Mouse (Mus musculus) hindbrain, embryonic 14.5 days (tissue): ENCODE measurements around the gene Them7. TPM values are rescaled to one million over a fixed set of nuclear protein-coding genes. Genes with fewer than 3 reads are reported as not detected.

Source experiments
- ATAC-seq: fragments of 200-750 bp; cut with Nextera tagmentation; 2 replicates; pipeline ENCODE4 v1.8.0; 2017; ENCODE audit warnings: moderate number of reproducible peaks, mild to moderate bottlenecking, moderate TSS enrichment, moderate library complexity; ENCODE audit not compliant: low FRiP score
- DNase-seq: peaks from one replicate; pipeline ENCODE4 v3.0.0-alpha.2; 2015; ENCODE audit warnings: low spot score
- H3K27ac ChIP-seq: fragments of 300-500 bp; sonication (generic); 2 replicates; pipeline ENCODE4 v1.5.1; 2014; ENCODE audit warnings: mild to moderate bottlenecking, moderate library complexity
- H3K27me3 ChIP-seq: fragments of 300-500 bp; sonication (generic); 2 replicates; pipeline ENCODE4 v1.6.1; 2014; ENCODE audit warnings: mild to moderate bottlenecking, low read length, mixed read lengths; ENCODE audit not compliant: control insufficient read depth, insufficient read depth
- H3K36me3 ChIP-seq: fragments of 300-500 bp; sonication (generic); replicated peaks from 2 replicates; pipeline ENCODE4 v1.6.1; 2014; ENCODE audit not compliant: control insufficient read depth, insufficient read depth
- H3K4me1 ChIP-seq: fragments of 300-500 bp; sonication (generic); replicated peaks from 2 replicates; pipeline ENCODE4 v1.6.1; 2014; ENCODE audit warnings: antibody characterized with exemption, low read length, mixed read lengths; ENCODE audit not compliant: control insufficient read depth, insufficient read depth
- H3K4me2 ChIP-seq: fragments of 300-500 bp; sonication (generic); replicated peaks from 2 replicates; pipeline ENCODE4 v1.6.1; 2014; ENCODE audit warnings: mild to moderate bottlenecking, moderate library complexity
- H3K4me3 ChIP-seq: fragments of 300-500 bp; sonication (generic); replicated peaks from 2 replicates; pipeline ENCODE4 v1.5.1; 2014; ENCODE audit warnings: mild to moderate bottlenecking, low read length
- H3K9ac ChIP-seq: fragments of 300-500 bp; sonication (generic); 2 replicates; pipeline ENCODE4 v1.6.1; 2014
- H3K9me3 ChIP-seq: fragments of 300-500 bp; sonication (generic); 2 replicates; pipeline ENCODE4 v1.6.1; 2016; ENCODE audit warnings: low read length; ENCODE audit not compliant: control insufficient read depth
- WGBS: fragments of 180-500 bp; shearing (Covaris S2); extraction: QIAGEN DNeasy Blood & Tissue Kit; methylation state at CpG from one replicate; pipeline ENCODE4 v1.1.7; 2014; 5-methylcytosine and 5-hydroxymethylcytosine counted together
- polyA plus RNA-seq: library from polyadenylated mRNA; unstranded; fragments of >200 nt; fragmentation: Nextera tagmentation; extraction: Ambion mirVana; gene quantifications from 2 replicates; pipeline ENCODE4 v1.2.1, GENCODE M21; 2014

The Them7 gene
- polyA plus RNA-seq, 1 experiment from 2014 or later, result not detected

DNA sequence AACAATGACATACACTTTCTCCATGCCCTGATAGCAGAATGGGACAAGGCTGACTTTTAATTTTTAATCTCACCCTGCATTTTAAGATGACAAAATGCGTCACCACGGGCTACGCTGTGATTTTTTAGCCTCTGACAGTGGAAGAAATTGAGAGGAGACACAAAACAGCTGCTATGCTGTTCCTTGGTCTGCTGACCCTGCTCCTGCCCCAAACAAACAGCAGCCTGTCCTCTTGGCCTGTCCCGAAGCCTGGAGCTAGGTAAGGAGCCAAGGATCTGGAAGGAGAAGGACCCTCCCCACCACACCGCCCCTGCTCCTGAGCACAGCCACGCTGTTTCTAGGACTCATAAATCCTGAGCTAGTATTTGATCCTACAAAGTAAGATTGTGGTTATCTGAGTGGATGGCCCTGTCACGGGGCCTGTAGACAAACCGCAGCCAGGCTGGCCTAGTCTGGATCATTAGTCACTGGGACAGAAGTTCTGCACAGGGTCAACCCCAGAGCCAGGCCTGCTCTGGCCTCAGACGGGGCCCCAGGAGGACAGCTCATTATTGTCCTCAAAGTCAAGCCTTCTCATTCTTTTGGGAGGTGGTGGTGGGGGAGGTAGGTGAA, 17.5 kb upstream of the Them7 start:
- Histone ChIP-seq H3K27me3 (no peaks in the 10 kb centered on the region), H3K4me3 (no peak overlapping the region), H3K9me3 (no peaks in the 10 kb centered on the region), H3K27ac (no peak overlapping the region), H3K4me2 (no peak overlapping the region), H3K36me3 (no peaks in the 10 kb centered on the region), H3K9ac (no peak overlapping the region), H3K4me1 (no peaks in the 10 kb centered on the region)
- ATAC-seq (no peak), DNase-seq (no peak)
- 81% methylated on average over 9 of the region's 9 CpGs for WGBS

DNA sequence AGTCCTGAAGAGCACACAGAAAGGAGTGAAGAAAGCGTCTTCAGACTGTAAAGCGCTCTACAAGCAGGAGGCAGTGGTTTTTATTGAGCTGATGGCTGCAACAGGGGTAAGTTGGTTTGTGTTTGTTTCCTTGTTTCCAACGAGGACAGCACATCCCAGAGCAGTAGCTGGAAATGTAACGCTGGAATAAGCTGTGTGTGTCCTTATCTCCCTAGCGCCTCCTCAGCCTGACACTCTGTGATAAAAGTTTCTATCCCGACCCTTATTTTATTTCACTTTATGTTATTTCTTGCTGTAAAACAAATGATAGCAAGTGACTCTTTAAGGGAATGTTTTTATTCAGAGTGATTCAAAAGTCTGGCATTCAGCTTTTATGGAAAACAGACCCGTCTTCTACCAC, 11.3 kb upstream of the Them7 start:
- WGBS, result 85% methylated on average over 7 of the region's 7 CpGs
- no peak overlapping the region for H3K27ac ChIP-seq
- DNase-seq (no peak), ATAC-seq (no peak)
- H3K27me3 ChIP-seq, result no peaks in the 10 kb centered on the region
- no peak overlapping the region for H3K4me3 ChIP-seq
- H3K4me1 ChIP-seq, result no peaks in the 10 kb centered on the region
- no peak overlapping the region for H3K4me2 ChIP-seq
- H3K9me3 ChIP-seq, result no peaks in the 10 kb centered on the region
- H3K36me3 ChIP-seq, result no peaks in the 10 kb centered on the region
- no peak overlapping the region for H3K9ac ChIP-seq

DNA sequence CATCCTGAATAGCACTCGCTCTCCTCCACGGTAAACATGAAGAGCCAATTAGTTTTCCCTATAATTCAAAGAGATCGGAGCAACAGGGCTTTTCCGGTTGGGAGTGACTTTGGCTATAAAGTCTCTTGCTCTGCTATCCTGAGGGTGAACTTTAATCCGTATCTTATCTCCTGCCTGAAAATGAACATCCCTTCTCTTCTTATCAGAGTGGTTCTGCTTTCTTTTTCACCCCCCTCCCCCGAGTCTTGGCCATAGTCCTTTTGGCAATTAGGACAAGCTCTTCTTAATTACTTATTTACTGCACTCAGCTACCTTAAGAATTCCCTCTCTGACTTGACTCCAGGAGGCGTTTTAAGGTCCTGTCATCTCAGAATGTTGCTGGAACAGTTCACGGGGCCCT, 8.2 kb upstream of the Them7 start:
- DNase-seq, result no peak
- Histone ChIP-seq H3K9me3 (no peaks in the 10 kb centered on the region), H3K27me3 (no peaks in the 10 kb centered on the region), H3K36me3 (no peaks in the 10 kb centered on the region), H3K4me3 (no peak overlapping the region), H3K4me1 (no peaks in the 10 kb centered on the region), H3K27ac (no peak overlapping the region), H3K9ac (no peak overlapping the region), H3K4me2 (no peak overlapping the region)
- no peak for ATAC-seq
- WGBS, result 77% methylated on average over 8 of the region's 8 CpGs

DNA sequence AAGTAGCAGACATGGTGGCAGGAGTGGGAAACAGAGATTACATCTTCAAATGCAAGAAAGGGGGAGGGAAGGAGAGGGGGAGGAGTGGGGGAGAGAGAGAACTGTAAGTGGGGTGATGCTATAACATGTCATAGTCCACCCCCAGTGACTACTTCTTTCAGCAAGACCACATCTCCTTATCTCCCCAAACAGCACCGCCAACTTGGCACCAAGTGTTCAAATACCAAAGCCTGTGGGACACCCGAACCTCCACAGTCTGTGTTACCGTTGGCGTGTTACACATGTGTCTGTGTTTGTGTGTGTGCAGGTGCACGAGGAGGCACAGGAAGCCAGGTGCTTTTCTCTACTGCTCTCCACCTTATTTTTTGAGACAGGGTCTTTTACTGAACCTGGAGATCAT, 4.9 kb upstream of the Them7 start:
- Histone ChIP-seq H3K27me3 (peaks cover 8% of the 10 kb centered on the region), H3K27ac (no peak overlapping the region), H3K36me3 (no peaks in the 10 kb centered on the region), H3K4me3 (no peak overlapping the region), H3K4me1 (peaks cover 2% of the 10 kb centered on the region; the same call in 1 of the 2 replicates), H3K4me2 (no peak overlapping the region), H3K9ac (no peak overlapping the region), H3K9me3 (no peaks in the 10 kb centered on the region)
- 92% methylated on average over 5 of the region's 5 CpGs for WGBS
- DNase-seq, result no peak
- ATAC-seq, result no peak

DNA sequence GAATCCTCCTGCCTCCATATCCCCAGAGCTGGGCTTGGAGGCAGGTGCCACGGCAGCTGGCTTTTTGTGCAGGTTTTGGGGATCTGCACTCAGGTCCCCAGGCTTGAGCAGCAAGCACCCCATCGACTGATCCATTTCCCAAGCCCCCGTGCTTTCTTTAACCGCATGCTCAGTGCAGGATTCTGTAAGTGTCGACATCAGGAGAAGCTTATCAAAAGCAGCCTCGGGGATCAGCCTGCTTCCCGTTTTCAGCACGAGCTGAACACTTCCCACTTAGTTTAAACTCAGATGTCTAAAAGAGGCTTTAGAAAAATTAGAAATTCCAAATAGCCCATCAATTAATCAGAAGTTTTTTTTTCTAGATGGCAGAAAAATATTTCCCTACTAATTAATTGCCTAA, 4.5 kb upstream of the Them7 start:
- no peaks in the 10 kb centered on the region for H3K9me3 ChIP-seq
- 75% methylated on average over 8 of the region's 8 CpGs for WGBS

DNA sequence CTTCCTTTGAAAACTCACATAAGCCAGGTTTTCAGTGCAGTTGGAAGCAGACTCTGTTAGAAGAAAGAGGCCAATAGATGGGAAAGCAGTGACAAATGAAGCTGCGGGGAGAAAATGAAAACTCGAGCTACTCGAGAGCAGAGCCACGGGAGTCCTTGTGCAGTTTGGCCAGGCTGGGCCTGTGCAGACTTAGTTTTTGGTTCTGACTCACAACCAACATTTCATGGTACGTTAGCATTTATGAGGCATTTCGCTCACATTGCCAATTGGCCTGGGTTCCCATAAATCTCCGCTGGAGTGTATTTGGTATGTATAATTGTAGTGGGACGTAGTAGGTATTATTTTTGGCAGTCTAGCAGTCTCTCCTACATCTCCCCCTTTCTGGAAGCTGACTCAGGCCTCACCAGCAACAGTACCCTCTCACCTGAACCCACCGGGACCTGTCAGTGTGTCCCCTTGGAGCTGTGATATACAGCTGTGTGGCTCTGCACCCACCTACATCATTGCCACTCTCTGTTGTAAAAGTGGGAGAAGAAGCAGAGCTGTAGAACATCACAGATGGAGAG, 3.3 kb upstream of the Them7 start:
- Histone ChIP-seq H3K4me3 (no peak overlapping the region), H3K9me3 (no peaks in the 10 kb centered on the region), H3K27ac (no peak overlapping the region), H3K4me2 (no peak overlapping the region), H3K9ac (no peak overlapping the region), H3K36me3 (no peaks in the 10 kb centered on the region), H3K4me1 (peaks cover 6% of the 10 kb centered on the region; the same call in 1 of the 2 replicates), H3K27me3 (peaks cover 23% of the 10 kb centered on the region)
- no peak for DNase-seq
- WGBS, result 68% methylated on average over 9 of the region's 9 CpGs
- ATAC-seq, result no peak

More for the DNA sequence above, 4.5 kb upstream of the Them7 start:
- Histone ChIP-seq H3K4me2 (no peak overlapping the region), H3K4me1 (peaks cover 6% of the 10 kb centered on the region; the same call in 1 of the 2 replicates), H3K4me3 (no peak overlapping the region), H3K36me3 (no peaks in the 10 kb centered on the region), H3K9ac (no peak overlapping the region), H3K27me3 (peaks cover 13% of the 10 kb centered on the region), H3K27ac (no peak overlapping the region)
- no peak for DNase-seq
- ATAC-seq, result no peak

DNA sequence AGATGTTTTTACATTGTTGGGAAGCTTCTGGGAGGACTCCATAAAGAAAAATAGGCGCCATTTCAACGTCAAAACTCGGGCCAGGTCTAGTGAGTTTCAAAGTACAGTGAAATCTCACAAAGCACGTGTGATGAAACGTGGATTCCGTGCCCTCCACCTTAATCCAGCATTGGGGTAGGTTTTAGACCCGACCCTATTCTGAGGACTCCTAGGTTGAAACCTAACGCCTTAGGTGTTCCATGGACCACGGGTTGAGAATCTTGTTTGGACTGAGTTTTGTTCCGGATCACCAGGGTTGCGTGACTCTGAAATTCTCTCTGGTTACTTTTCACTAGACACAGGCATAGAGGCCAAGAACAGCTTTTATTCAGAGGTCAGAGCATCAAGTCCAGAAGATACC, 514 bp upstream of the Them7 start:
- Histone ChIP-seq H3K27me3 (peaks cover 26% of the 10 kb centered on the region), H3K36me3 (no peaks in the 10 kb centered on the region), H3K27ac (no peak overlapping the region), H3K4me2 (no peak overlapping the region), H3K4me1 (peaks cover 6% of the 10 kb centered on the region; the same call in 1 of the 2 replicates), H3K9me3 (no peaks in the 10 kb centered on the region), H3K4me3 (no peak overlapping the region), H3K9ac (no peak overlapping the region)
- WGBS, result 90% methylated on average over 11 of the region's 11 CpGs
- ATAC-seq, result no peak
- DNase-seq, result no peak

DNA sequence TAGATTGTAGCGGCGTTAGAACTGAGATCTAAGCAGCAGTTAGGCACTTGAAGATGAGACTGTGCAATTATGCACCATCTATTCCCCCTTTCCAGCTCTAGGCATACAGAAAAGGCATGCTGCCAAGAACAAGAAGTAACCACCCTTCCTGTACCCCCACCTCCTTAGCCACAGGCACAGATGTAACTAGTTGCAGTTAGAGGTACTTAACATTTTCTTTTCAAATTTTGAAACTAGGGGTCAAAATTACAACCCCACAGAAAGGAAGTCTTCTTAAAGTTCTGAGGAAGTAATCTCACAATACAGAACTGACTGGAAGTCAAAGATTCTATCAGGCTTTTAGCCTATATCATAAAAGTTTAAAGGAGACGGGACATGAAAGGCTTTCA, 861 bp downstream of the Them7 start:
- Histone ChIP-seq H3K9me3 (no peaks in the 10 kb centered on the region), H3K4me2 (no peak overlapping the region), H3K36me3 (no peaks in the 10 kb centered on the region), H3K9ac (no peak overlapping the region), H3K27me3 (peaks cover 26% of the 10 kb centered on the region), H3K4me3 (no peak overlapping the region), H3K4me1 (peaks cover 6% of the 10 kb centered on the region; the same call in 1 of the 2 replicates), H3K27ac (no peak overlapping the region)
- no peak for DNase-seq
- 69% methylated on average over 3 of the region's 3 CpGs for WGBS
- no peak for ATAC-seq

DNA sequence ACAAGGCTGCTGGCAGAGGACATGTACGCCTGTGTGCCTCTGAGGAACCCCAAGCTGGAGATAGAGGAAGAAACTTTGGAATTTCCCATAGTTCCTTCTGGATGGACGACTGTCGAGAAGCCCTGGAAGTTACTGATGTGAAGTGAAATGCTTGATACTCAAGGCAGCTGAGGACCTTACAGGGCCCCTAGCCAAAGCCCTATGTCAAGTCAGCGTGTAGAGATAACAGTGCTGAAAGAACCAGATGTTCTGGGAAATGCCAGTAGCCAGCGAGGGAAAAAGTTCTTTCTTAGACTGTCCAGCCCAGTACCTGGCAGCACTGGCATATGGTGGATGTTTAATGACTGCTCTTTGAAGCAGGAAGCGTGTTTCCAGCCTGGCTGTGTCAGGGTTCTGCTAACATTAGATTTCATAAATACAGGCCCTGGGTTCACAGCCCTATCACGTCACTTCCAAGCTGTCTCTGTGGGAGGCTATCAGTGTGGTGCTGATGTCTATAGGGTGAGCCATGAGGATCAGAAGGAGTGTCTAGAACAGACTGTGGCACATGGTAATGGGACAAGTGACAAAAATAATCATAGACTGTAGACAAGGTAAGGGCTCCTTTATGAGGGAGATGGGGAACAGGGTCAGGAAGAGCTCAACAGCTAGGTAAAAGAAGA, 2.3 kb downstream of the Them7 start:
- Histone ChIP-seq H3K9ac (no peak overlapping the region), H3K9me3 (no peaks in the 10 kb centered on the region), H3K4me2 (no peak overlapping the region), H3K36me3 (no peaks in the 10 kb centered on the region), H3K27ac (no peak overlapping the region), H3K27me3 (peaks cover 26% of the 10 kb centered on the region), H3K4me1 (peaks cover 6% of the 10 kb centered on the region; the same call in 1 of the 2 replicates), H3K4me3 (no peak overlapping the region)
- WGBS, result 62% methylated on average over 7 of the region's 7 CpGs
- ATAC-seq, result no peak
- no peak for DNase-seq
